Mouse (Mus musculus) natural killer cell, adult 2 months (primary cell): Measurements from ENCODE around the gene Emx2.
A peak's percentile ranks its signal among the peaks of the same experiment; 100 is the strongest.

Experiments used
- DNase-seq, 2 experiments: peaks; one replicate each; pipeline ENCODE4 v3.0.0; 2022; ENCODE audit warnings: low spot score in 2 of 2

Gene Emx2

DNA sequence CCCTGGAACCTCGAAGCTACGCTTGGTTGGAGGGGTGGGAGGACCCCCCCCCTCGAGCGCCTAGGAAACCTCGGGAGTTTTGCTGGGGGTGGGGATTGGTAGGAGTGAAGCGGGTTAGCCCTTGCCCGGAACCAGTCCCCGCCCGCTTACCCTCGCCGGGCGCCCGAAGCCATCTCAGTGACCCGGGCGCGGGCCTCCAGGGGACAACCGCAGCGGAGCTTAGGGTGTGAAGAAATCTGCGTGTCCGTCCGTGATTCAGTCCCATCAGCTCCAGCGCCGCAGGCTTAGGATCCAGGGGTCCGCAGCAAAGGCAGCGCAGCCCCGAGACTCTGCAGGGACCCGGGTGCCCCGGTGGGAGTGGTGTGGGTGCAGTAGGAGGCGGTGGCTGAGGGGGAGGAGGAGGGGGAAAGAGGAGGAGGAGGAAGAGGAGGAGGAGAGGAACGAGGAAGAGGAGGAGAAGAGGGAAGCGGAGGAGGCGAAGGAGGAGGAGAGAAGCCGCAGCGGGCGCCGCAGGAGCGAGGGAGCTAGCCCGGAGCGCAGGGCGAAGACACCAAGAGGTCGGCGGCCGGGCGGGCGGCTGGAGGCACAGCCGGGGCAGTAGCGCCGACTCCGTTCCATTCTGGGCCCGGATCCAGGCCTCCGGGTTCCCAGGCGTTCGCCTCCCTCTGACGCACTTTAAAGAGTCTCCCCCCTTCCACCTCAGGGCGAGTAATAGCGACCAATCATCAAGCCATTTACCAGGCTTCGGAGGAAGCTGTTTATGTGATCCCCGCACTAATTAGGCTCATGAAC, at the start of gene Emx2:
Emx2 (plus strand) TSS at position 422 of the 792 bp plus-strand sequence.
- DNase-seq, result no peak

DNA sequence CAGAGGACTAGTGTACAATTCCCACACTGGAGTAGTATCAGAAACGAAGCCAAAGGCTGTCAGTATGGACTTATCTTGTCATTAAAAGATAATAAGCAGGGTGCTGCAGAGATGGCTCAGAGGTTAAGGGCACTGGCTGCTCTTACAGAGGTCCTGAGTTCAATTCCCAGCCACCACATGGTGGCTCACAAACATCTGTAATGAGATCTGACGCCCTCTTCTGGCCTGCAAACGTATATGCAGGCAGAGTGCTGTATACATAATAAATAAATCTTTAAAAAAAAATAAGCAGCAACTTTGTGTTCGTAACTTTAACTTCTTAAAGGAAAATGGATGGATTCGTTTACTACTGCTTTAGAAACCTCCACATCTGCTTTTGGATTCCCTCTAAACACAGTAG, 44.0 kb upstream of the Emx2 start:
- no peak for DNase-seq

DNA sequence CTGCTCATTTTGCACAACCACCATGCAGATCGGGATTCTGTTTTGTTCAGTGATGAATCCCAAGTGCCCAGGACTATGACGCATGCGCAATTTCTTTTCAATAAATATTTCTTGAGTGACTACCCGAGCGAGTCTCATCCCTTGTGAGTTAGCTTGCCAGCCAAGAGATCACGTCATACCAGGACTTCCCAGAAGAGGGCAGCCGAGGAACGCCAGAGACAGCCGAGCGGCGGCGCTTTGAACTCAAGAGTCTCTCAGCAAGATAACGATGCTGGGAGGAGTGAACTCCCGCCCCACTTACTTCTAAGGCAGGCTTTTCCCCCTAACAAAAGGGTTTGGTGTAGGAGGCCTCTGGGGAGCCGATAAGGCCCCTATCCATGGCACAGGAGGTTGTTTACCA, 40.1 kb upstream of the Emx2 start:
- DNase-seq, result peak; percentile 67 to 81

DNA sequence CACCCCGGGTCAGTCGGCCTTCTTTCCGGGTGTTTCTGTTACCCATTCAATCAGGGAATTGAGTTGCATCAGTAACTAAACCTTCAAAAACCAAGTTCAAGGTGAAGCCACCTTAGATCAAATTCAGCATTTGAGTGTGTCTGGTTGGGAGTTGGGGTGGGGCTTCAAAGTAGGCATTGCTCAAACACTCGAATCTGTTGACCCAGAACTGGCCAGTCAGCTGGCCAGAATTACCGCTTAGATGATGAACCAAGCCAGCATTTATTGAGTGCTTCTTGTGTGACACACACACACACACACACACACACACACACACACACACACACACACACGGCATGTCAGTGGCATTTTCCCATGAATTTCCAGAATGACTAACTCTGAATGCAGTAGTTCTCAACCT, 39.5 kb upstream of the Emx2 start:
- DNase-seq, result no peak

DNA sequence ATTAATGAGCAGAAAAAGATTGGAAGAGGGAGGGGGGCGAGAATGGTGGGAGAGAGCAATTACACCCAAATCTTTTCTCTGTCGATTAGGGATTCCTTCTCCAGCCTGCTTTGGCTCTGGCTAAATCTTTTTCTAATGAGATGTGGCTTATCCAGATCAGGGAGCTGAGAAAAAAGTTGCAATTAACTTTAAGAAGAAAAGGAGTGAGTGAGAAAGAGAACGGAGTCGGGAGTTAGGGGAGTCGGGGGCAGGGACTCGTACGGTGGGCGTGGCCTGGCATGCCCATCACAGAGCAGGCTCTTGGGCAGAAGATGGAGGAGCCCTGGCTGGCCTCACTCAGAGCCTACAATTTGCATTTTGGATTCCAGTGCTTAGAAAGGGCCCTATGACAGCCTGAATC, 35.8 kb upstream of the Emx2 start:
- DNase-seq, result no peak

DNA sequence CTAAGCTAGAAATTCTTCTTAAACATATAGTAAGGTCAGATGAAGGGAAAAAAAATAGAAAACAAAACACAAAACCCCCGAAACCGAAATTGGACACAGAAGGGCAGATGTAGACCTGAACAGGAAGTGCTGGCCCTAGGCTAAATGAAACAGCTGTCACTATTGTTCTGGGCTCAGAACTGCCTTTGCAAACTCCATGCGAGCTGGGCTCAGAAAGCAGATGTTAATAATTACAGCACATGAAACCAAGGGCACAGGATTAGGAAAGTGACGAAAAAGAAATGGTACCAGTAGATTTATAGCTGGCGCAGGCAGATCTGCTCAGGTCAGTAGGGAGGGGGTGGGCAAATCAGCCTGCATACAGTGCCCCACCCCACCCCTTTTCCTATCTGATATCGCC, 34.5 kb upstream of the Emx2 start:
- no peak for DNase-seq

DNA sequence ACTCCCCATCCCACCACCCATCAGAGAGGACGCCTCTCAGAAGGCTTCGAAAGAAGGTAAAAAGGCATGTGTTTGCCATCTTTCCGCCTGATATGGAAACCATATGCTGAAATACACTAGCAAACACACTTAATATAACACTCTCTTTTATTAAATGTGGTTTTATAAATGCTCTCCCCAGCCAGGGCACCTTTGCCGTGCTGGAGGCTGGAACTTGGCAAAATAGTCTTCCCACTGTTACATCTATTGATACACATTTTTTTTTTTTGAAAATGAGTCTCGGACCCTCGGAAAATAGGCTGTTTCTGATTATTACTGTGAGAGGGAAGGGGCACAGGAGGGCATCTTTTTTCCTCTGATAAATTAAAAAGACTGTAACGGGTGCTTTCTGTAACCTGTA, 33.2 kb upstream of the Emx2 start:
- DNase-seq, result no peak

DNA sequence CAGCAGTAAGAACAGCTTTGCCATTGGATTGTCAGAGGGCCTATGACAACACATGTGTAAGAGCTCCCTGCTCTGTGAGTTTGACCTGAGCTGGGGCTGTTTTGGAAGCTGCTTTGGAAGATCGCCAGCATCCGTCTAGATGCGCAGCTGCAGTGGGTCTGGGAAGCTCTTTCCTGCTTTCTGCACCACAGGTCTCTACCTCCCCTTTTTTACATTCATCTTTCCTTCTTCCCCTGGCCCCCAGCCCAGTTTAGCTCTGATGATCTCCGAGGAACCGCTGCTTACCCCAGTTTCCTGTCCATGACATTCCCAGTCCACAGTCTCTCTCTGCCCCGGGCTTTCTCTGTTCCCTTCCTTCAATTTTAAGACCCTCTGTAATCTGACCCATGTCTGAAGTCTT, 25.9 kb upstream of the Emx2 start:
- no peak for DNase-seq

DNA sequence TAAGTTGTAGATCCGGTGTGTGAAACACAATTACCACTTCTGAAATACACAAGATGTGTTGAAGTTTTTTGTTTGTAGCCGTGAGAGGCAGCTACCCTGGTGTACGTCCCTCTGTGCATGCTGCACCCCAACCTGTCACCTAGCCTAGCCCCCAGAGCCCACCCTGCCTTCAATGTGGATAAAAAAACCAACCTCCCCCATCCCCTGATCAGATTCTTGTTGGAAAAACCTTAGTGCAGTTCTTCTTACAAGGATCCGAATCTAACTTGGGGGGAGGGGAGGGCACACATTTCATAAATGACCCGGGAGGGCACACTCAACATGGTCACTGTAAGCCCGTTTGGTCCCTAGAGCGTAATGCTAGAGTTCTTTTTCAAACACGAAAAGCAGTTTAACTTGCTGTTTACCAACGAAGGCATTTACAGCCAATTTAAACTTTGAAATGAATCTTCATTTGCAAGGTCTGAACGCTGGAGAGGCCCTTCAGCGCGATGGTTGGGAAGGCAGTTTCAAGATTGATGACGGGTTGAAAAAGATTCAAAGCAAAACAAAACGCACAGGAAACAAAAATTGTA, 7.5 kb upstream of the Emx2 start:
- DNase-seq, result no peak

DNA sequence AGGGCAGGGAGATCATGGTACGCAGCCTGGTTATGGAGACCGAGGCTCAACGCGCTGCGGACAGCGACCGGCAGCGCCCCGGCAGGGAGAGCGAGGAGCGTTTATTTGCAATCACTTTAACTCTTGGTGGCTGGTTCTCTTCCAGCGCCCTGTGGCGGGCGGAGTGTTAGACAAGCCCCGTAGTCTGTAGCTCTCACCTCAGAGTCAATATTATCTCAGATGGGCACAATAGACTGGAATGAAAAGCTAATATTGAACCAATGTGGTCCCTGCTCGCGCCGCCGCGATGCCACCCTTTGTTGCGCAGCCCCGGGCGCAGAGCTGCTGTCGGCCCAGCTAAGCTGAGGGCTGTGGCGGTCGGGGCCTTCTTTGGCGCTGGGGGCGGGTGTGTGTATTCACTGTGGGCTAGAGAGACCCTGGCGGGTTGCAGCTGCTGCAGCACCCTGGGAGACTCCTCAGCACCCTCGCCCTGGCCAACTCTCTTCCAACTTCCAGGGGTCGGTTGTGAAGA, 6.7 kb upstream of the Emx2 start:
- DNase-seq, result no peak

DNA sequence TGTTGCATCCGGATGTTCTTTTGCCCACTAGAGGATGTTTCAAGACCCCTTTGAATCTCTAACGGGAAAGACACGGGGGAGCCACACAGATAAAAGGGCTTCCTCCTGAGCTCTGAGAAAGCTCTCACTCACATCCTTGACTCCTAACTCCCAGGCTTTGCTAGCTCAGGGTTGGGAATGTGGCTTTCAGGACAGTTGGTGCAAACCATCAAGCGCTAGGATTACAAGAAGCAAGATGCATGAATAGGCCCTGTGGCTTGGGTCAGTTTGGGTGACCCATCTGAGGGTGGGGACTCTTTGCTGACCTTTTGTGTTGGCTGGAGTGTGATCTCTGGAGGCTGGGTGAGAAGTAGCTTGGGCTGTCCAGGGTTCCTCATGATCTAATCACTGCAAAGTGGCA, 5.9 kb upstream of the Emx2 start:
- no peak for DNase-seq

DNA sequence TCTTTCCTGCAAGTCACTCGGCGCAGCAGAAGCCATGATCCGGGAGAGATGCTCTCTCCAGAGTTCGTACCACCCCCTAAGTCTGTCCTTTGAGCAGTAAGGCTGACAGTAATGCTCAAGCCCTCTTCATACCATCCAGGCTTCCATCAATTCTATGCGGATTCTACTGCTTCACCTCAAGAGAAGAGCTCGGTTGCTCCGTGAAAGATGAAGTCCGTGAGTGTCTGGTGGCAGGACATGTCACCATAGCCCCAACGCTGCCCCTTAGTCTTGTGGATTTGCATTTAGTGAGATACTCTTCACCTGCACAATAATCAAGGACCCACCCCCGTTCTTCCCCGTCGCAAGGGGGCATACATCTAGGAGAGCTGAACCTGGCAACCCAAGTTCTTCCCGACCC, 4.6 kb upstream of the Emx2 start:
- no peak for DNase-seq

DNA sequence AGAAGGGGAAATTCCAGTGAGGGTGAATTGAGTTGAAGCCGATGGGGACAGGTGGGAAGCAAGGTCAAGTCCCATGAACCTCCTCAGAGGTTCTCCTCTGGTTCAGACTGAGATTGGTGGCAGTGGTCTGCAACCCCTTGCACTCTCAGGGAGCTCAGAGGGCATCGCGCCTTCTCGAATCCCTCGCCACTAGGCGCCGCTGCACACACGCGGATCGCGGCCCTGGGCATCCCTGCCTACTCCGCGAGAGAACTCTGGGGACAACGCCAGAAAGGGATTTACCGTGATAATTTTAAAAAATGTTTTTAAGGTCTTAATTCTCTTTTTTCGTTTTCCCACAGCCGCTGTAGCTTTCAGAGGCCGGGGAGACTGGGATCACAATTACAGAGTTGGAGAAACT, 4.0 kb upstream of the Emx2 start:
- DNase-seq, result peak in 1 of 2 experiments; percentile 33

DNA sequence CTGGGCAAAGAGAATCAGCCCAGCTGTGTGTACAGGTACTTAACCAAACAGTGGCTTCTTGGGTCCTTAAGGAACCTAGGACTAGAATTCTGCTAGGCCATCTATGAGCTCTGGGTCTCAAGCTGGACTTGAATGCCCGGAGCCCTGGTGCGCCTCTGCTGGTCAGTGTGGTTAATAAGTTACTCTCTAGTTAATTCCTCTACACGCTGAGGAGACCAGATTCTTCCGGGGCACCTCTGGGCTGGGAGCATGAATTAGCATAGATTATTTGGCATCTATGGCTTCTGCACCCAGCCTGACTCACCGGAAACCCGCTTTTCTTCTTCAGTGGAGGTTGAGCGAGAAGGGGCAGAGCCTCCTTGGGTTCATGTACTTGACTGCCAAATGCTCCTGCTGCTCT, 2.5 kb upstream of the Emx2 start:
- DNase-seq, result no peak

DNA sequence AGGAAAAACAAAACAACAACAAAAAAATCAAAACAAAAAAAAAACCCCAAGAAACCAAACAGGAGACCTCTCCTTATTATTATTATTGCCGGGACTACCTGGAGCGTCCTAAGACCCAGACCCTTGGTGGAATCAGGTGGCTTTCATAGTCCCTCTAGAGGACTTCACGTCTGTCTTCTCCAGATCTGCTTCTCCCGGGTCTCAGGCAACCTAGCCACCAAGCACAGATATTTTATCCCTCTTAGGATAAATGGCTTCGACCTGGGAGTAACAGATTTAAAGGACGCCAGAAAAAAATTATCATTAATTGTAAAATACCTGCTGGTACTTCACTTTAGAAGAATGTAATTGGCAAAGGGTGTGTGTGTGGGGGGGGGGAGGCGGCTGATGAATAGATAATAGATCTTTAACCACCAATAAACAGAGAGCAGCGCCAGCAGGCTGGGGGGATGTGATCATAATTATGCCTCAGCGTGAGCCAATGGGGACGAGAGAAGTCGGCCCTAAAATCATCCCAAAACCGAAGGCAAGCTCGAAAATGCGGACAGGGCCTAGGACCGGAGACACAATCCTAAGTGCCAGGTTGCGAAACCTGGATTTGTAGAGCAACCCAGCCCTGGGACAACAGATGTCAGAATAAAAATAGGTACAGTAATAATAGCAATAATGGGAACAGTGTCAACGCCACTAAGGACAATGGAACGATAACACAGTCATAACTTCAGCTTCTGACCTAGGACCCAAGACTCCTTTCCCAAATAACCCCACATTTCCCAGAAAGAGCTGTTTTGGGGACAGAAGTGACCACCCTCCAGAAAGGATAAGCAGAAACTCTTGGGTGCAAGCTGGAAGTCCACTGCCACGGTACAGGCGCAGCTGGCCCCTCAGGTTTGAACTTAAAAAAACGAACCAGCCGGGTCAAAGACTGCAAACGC, 894 bp upstream of the Emx2 start:
- no peak for DNase-seq

DNA sequence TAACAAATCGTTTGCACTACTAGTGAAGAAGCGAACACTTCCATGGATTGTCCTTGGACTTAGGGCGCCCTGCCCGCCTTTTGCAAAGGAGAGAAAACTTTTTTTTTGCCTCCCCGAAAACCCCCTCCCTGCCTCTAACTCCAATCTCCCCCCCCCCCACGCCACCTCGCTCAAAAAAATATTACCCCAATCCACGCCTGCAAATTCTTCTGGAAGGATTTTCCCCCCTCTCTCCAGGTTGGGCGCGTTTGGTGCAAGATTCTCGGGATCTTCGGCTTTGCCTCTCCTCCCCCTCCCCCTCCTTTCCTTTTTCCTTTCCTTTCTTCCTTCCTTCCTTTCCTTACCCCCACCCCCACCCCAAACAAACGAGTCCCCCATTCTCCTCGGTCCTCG, 567 bp downstream of the Emx2 start:
- no peak for DNase-seq

DNA sequence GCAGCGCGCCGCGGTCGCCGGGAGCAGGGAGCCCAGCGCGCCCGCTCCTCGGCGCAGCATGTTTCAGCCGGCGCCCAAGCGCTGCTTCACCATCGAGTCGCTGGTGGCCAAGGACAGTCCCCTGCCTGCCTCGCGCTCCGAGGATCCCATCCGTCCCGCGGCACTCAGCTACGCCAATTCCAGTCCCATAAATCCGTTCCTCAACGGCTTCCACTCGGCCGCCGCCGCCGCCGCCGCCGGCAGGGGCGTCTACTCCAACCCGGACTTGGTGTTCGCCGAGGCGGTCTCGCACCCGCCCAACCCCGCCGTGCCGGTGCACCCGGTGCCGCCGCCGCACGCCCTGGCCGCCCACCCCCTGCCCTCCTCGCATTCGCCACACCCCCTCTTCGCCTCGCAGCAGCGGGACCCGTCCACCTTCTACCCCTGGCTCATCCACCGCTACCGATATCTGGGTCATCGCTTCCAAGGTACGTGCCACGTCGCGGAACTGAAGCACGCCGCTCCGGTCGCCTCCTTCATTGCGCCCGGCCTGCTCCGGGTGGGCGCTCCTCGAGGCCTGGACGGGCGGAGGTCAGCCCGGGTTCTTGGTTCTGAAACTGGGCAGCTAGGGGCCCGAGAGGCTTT, 1.1 kb downstream of the Emx2 start:
- DNase-seq, result no peak

DNA sequence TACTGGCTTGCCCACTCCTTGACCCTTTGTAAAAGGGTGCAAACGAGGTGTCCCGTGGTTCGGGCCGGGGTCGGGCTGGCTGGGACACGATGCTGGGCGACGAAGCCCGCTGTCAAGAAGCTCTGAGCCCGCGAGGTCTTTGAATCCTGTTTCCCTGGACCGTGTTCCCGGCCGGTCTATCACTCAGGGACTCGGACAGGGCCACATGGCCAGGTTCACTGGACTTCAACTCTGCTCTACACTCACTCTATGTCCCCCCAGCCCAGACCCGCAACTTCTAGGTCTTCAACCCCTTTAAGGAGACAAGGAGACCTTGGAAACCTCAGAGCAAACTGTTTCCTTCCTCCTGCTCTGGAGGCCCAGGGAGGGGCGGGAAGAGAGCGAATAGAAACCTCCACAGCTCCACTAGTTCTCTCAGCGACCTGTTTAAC, 1.7 kb downstream of the Emx2 start:
- DNase-seq, result no peak

DNA sequence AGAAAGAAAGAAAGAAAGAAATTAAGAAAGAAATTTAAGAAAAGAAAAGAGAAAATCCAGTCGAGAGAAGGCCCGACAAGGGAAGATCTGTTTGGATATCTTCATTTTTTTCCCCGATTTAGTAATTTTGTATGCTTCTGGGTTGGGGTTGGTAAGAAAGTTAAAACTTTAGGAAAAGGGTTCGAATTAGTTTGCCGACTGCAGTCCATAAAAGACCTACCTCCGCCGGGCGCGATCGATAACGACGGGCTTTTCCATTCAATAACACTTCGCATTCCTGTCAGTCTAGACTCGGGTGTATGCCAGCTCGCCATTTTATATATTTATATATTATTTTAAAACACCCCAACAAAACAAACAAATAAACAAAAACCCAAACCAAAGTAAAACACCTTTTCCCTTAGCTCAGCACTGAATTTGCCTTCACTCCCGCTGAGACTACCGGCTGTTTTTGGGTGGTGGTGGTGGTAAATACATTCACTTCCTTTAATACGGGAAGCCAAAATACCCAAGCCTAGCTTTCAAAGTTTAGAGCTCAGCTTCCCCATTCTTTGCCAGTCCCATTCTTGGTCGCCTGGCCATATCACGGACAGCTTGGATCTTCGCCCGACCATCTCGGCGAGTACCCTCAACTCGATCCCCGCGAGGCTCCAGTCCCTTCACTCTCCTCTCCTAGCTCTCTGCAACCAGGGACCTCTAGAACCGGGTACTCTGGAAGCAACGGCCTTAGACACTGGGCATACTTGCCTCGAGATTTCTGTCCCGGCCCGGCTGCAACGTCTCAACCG, 2.4 kb downstream of the Emx2 start:
- no peak for DNase-seq

DNA sequence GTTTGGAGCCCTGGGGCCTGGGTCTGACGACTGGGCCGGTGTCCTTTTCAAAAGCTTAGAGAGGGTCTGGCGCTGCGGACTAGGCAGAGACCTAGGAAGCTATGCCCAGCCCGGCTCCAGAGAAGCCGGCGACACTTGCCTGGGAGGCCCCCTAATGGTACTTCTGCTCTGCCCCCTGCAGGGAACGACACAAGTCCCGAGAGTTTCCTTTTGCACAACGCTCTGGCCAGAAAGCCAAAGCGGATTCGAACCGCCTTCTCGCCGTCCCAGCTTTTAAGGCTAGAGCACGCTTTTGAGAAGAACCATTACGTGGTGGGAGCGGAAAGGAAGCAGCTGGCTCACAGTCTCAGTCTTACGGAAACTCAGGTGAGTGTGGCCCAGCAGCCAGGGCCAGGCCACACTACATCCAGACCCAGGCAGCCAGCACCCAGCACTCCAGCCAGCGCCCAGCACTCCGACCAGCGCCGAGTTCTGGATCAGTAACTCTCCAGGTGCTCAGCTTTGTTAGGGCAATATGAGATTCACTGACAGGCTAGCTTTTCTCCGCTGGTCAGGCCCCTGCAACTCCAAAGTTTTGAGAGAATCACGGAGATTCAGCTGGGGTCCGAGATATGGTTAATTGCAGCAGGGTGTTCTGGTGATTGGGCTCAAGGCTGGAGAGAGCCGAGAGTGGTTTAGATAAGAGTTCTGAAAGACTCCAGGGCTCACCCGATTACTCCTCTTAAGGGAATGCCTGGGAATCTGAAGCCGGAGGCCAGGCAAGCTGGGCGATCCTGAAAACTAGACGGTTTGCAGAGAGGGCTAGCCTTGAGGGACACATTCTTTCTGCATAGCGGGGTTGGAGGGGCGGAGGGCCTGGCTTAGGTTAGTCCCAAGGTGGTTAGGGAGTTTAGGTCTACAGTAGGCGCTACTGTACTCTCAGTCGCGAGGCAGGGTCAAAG, 3.6 kb downstream of the Emx2 start:
- no peak for DNase-seq
